Mouse (Mus musculus) hindbrain, embryonic 10.5 days (tissue): ENCODE results near the gene Fam173b. TPM values are rescaled to one million over a fixed set of nuclear protein-coding genes. Genes with fewer than 3 reads are reported as not detected.

Experiments
- DNase-seq: peaks from one replicate; pipeline ENCODE4 v3.0.0-alpha.2; 2017; ENCODE audit warnings: low spot score
- H3K27ac ChIP-seq: fragments of 300-500 bp; sonication (generic); 2 replicates; pipeline ENCODE4 v1.5.1; 2016; ENCODE audit warnings: mild to moderate bottlenecking, moderate library complexity
- H3K27me3 ChIP-seq: fragments of 300-500 bp; sonication (generic); 2 replicates; pipeline ENCODE4 v1.6.1; 2016; ENCODE audit warnings: mild to moderate bottlenecking; ENCODE audit not compliant: poor library complexity, insufficient read depth, severe bottlenecking
- H3K36me3 ChIP-seq: fragments of 300-500 bp; sonication (generic); 2 replicates; pipeline ENCODE4 v1.6.1; 2016; ENCODE audit warnings: mild to moderate bottlenecking, moderate library complexity
- H3K4me1 ChIP-seq: fragments of 300-500 bp; sonication (generic); replicated peaks from 2 replicates; pipeline ENCODE4 v1.6.1; 2016; ENCODE audit warnings: mild to moderate bottlenecking
- H3K4me3 ChIP-seq: fragments of 300-500 bp; sonication (generic); 2 replicates; pipeline ENCODE4 v1.5.1; 2016; ENCODE audit warnings: mild to moderate bottlenecking, moderate library complexity
- H3K9me3 ChIP-seq: fragments of 300-500 bp; sonication (generic); 2 replicates; pipeline ENCODE4 v1.6.1; 2016; ENCODE audit warnings: mild to moderate bottlenecking, moderate library complexity
- WGBS: fragments of 180-500 bp; shearing (Covaris S2); methylation state at CpG from one replicate; pipeline ENCODE4 v1.1.7; 2016; 5-methylcytosine and 5-hydroxymethylcytosine counted together
- polyA plus RNA-seq: library from polyadenylated mRNA; unstranded; fragments of >200 nt; fragmentation: Nextera tagmentation; extraction: Ambion mirVana; gene quantifications from 2 replicates; pipeline ENCODE4 v1.2.1, GENCODE M21; 2016

Gene Fam173b
- polyA plus RNA-seq, 1 experiment from 2014 or later = 13.1 TPM

DNA sequence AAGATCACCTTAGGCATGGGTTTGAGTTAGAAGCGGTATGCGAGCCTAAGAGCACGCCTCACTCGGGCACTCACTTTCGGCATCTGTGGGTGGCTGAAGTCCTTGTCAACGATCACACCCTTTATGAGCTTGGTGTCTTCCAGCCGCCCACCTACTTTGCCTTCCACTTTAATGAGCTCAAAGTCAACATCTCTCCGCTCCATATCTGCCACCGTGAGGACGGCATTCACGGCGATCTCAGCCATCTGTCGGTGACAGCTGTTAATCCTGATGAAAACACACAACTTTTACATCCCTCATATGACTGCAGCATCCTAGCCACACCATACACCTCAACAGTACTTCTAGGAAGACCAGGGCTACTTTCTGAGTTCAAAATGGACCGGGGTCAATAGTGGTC lies 7.4 kb upstream of the Fam173b start:
- Histone ChIP-seq H3K27ac (no peak overlapping the region), H3K27me3 (no peaks in the 10 kb centered on the region), H3K9me3 (no peaks in the 10 kb centered on the region), H3K4me3 (no peak overlapping the region), H3K36me3 (peaks cover 93% of the 10 kb centered on the region), H3K4me1 (peaks cover 5% of the 10 kb centered on the region)
- 93% methylated on average over 14 of the region's 14 CpGs for WGBS
- no peak for DNase-seq

DNA sequence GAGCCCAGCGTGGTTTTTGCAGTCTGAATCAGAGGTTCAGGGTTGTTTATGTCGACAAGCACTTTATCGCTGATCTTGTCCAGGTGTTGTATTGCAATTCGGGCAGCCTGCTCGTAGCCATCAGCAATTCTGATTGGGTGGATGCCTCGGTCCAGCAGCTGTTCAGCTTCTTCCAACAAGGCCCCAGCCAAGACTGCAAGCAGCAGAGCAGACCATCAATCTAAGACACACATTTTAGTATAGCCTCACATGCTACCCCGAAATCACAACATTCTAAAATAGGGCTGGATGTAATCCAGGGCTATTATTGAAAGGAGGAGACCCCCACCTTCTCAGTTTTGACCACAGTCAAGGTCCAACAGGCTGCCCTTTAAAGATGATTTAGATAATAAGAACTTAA lies 6.0 kb upstream of the Fam173b start:
- Histone ChIP-seq H3K36me3 (peaks cover 80% of the 10 kb centered on the region), H3K4me1 (peaks cover 18% of the 10 kb centered on the region), H3K9me3 (no peaks in the 10 kb centered on the region), H3K4me3 (no peak overlapping the region), H3K27ac (no peak overlapping the region), H3K27me3 (no peaks in the 10 kb centered on the region)
- no peak for DNase-seq
- 96% methylated on average over 7 of the region's 7 CpGs for WGBS

- 85% methylated on average over 4 of the region's 4 CpGs for WGBS
- Histone ChIP-seq H3K36me3 (peaks cover 38% of the 10 kb centered on the region), H3K4me1 (peaks cover 30% of the 10 kb centered on the region), H3K27me3 (no peaks in the 10 kb centered on the region), H3K27ac (no peak overlapping the region), H3K4me3 (peak overlapping the region; percentile 96), H3K9me3 (no peaks in the 10 kb centered on the region)
- DNase-seq = no peak
These were observed 1.8 kb upstream of the Fam173b start for GRCm38 (mm10) chr15:31599834-31600233.

DNA sequence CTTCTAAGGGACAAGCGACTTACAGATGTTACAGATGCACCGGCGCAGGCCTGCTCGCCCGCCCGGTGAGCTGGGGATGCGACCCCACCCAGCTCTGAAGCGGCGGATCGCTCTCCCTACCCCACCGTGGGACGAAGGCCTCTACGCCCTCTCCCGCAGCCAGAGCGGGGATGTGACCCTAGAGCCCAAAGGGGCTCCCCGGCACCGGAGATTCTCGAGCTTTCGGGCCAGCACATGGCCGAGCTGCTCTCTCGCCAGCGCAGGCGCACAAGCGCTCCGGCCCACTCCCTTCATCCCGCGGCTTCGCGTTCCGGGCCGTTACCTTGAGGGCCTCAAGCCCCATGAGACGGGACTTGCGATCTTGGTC lies 390 bp upstream of the Fam173b start:
- Histone ChIP-seq H3K4me3 (peak overlapping the region; percentile 96), H3K9me3 (no peaks in the 10 kb centered on the region), H3K27ac (peak overlapping the region; percentile 98), H3K36me3 (peaks cover 23% of the 10 kb centered on the region), H3K4me1 (peaks cover 30% of the 10 kb centered on the region), H3K27me3 (no peaks in the 10 kb centered on the region)
- DNase-seq = no peak
- under 1% methylated on average over 33 of the region's 33 CpGs for WGBS

DNA sequence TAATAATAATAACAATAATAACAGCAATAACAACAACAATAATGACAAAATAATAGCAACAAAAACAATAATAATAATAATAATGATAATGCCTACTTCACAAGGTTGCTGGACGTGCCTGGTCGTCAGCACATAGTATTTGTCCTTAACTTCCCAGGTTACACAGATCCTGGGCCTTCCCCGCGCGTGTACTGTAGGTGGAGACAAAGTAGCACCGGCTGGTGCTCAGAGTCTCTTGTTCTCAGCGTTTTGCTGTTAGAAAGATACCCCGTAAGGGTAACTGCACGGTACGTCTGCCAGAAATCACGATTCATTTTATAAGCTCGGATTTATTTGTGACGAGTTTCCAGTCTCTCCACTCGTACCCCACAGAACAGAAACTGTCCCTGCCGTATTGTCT lies 774 bp downstream of the Fam173b start:
- Histone ChIP-seq H3K36me3 (peaks cover 12% of the 10 kb centered on the region), H3K27me3 (no peaks in the 10 kb centered on the region), H3K9me3 (no peaks in the 10 kb centered on the region), H3K4me1 (peaks cover 30% of the 10 kb centered on the region), H3K27ac (peak overlapping the region; percentile 98), H3K4me3 (peak overlapping the region; percentile 96)
- DNase-seq = peak; percentile 61
- WGBS = 16% methylated on average over 15 of the region's 15 CpGs

GRCm38 (mm10) chr15:31603113-31603512 lies 1.5 kb downstream of the Fam173b start:
- peaks cover 5% of the 10 kb centered on the region; the same call in 1 of the 2 replicates for H3K36me3 ChIP-seq
- peaks cover 30% of the 10 kb centered on the region for H3K4me1 ChIP-seq
- 91% methylated on average over 13 of the region's 13 CpGs for WGBS
- H3K9me3 ChIP-seq = no peaks in the 10 kb centered on the region
- no peaks in the 10 kb centered on the region for H3K27me3 ChIP-seq
- peak overlapping the region; percentile 96 for H3K4me3 ChIP-seq
- peak overlapping the region; percentile 98; the same call in 1 of the 2 replicates for H3K27ac ChIP-seq
- no peak for DNase-seq

DNA sequence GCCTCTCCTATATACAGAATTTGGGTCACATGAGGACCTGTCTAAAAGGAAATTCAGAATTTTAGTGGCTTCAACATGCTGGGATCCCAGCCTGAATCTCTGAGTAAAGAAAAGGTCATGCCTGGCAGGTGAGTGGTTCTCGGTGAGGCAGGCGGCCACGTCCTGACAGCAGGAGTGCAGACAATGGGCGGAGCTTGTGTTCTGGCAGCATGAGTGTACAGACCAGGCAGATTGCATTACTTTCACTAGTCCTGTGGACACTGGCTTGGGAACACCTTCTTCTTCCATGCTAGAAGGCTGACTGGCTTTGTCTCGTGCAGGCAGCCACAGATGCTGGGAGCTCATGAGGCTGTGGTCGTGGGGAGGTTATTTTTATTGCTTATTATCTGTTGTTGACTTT lies 5.2 kb downstream of the Fam173b start:
- Histone ChIP-seq H3K27ac (no peak overlapping the region), H3K36me3 (peaks cover 8% of the 10 kb centered on the region), H3K9me3 (no peaks in the 10 kb centered on the region), H3K27me3 (no peaks in the 10 kb centered on the region), H3K4me3 (no peak overlapping the region), H3K4me1 (peaks cover 10% of the 10 kb centered on the region)
- no peak for DNase-seq
- WGBS = 77% methylated on average over 6 of the region's 6 CpGs

DNA sequence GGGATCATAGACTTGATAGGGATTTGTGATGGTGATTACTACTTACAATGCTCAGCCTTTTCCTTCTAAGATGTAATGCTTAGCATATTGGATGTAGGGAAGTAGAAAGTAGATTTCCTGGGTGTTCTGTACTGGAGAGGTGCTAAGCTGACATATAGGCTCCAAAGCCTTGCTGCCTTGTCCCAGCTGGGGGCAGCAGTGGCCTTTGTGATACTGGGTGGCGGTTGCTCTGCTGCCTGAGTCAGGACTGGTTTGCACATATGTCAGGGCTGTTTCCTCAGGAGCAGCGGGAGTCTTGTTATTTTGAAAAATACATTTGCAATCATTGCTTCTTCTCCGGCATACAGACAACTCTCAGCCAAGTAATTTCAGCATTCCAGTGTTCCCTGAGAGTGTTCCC lies 9.4 kb downstream of the Fam173b start:
- Histone ChIP-seq H3K4me1 (no peaks in the 10 kb centered on the region), H3K27me3 (no peaks in the 10 kb centered on the region), H3K4me3 (no peak overlapping the region), H3K27ac (no peak overlapping the region), H3K9me3 (no peaks in the 10 kb centered on the region), H3K36me3 (peaks cover 33% of the 10 kb centered on the region)
- no peak for DNase-seq
- WGBS = 83% methylated on average over 3 of the region's 3 CpGs

DNA sequence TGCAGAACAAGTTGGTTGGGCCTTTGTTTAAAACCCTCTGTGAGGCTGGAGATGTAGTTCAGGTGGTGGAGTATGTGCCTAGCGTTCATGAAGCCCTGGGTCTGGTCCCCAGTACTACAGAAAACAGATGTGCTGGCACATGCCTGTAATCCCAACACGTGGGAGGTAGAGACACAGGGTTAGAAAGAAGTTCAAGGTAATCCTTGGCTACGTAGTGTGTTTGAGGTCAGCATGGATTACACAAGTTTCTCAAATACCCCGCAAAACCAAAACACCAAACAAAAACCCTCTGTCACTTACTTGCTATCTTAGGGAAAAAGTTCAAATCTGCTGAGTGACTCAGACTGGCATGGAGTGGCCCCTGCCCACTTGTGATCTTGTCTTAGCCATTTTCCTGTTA lies 10.3 kb downstream of the Fam173b start:
- no peaks in the 10 kb centered on the region for H3K4me1 ChIP-seq
- no peak for DNase-seq
- H3K36me3 ChIP-seq = peaks cover 38% of the 10 kb centered on the region
- whole genome bisulfite sequencing = 92% methylated on average over 4 of the region's 4 CpGs
- H3K4me3 ChIP-seq = no peak overlapping the region
- H3K27ac ChIP-seq = no peak overlapping the region
- H3K9me3 ChIP-seq = no peaks in the 10 kb centered on the region
- H3K27me3 ChIP-seq = no peaks in the 10 kb centered on the region

GRCm38 (mm10) chr15:31613826-31614453 lies 12.3 kb downstream of the Fam173b start:
- H3K4me3 ChIP-seq = no peak overlapping the region
- H3K9me3 ChIP-seq = no peaks in the 10 kb centered on the region
- no peaks in the 10 kb centered on the region for H3K27me3 ChIP-seq
- DNase-seq = no peak
- H3K4me1 ChIP-seq = no peaks in the 10 kb centered on the region
- peaks cover 56% of the 10 kb centered on the region for H3K36me3 ChIP-seq
- H3K27ac ChIP-seq = no peak overlapping the region
- 91% methylated on average over 6 of the region's 6 CpGs for WGBS

- no peaks in the 10 kb centered on the region for H3K4me1 ChIP-seq
- 92% methylated on average over 2 of the region's 2 CpGs for WGBS
- no peak for DNase-seq
- no peak overlapping the region for H3K27ac ChIP-seq
- H3K27me3 ChIP-seq = no peaks in the 10 kb centered on the region
- no peaks in the 10 kb centered on the region for H3K9me3 ChIP-seq
- peaks cover 57% of the 10 kb centered on the region for H3K36me3 ChIP-seq
- no peak overlapping the region for H3K4me3 ChIP-seq
These were observed 13.0 kb downstream of the Fam173b start for GRCm38 (mm10) chr15:31614666-31615065.

DNA sequence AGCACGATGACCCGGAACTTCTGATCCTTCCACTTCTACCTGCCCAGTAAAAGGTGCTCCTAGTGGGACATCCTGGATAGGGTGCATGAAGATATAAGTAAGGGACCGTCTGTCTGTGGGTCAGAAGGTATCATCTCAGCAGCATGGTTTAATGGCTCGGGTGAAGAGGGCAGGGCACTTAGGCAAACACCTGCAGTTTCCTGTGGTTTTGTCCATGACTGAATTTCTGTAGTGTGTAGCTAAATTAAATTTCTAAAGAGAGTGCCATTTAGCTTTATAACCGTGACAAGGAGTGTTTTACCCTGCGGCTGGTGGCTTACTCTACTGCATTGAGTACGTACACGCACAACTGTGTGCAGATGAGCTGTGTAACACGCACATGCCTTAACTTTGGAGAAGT lies 15.6 kb downstream of the Fam173b start:
- H3K36me3 ChIP-seq = peaks cover 73% of the 10 kb centered on the region
- H3K9me3 ChIP-seq = no peaks in the 10 kb centered on the region
- no peaks in the 10 kb centered on the region for H3K4me1 ChIP-seq
- 93% methylated on average over 9 of the region's 9 CpGs for WGBS
- no peaks in the 10 kb centered on the region for H3K27me3 ChIP-seq
- H3K27ac ChIP-seq = no peak overlapping the region
- no peak for DNase-seq
- H3K4me3 ChIP-seq = no peak overlapping the region

DNA sequence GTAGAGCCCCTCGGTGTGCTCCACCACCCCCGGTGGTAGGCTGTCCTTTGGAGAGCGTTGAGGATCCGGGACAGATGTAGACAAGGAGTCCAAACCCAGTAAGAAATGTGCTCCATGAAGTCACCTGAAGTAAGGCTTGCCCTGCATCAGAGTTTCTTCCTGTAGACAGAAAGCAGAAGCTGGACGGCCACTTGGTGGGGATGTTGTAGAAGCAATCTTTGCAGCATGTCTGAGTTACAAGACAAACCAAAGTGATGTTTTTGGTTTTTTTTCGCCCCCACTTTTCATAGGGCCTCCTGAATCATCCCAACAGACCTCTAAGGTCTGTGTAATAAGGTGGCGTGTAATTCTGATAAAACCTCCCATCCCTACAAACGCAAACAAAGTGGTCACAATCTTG lies 17.9 kb downstream of the Fam173b start:
- H3K27ac ChIP-seq = no peak overlapping the region
- DNase-seq = no peak
- no peak overlapping the region for H3K4me3 ChIP-seq
- no peaks in the 10 kb centered on the region for H3K27me3 ChIP-seq
- H3K9me3 ChIP-seq = no peaks in the 10 kb centered on the region
- H3K4me1 ChIP-seq = no peaks in the 10 kb centered on the region
- 94% methylated on average over 8 of the region's 8 CpGs for WGBS
- peaks cover 76% of the 10 kb centered on the region for H3K36me3 ChIP-seq
